Mouse (Mus musculus) erythroblast, embryonic 14.5 days (primary cell): ENCODE results near the gene Grk2.

ENCODE experiments used
- GATA1 ChIP-seq: IDR thresholded peaks from 2 replicates; pipeline ENCODE4 v1.6.1; 2012; ENCODE audit warnings: low read length, inconsistent platforms, mixed read lengths
- TAL1 ChIP-seq: IDR thresholded peaks from 3 replicates; pipeline ENCODE4 v1.6.1; 2012; ENCODE audit warnings: low read length, inconsistent platforms, mixed read lengths

GRCm38 (mm10) chr19:4299126-4299525, 6.9 kb downstream of the Grk2 start:
- TF ChIP-seq GATA1 (no peak), TAL1 (no peak)
